Mouse (Mus musculus) monocyte, adult 5-6 weeks (primary cell): Measurements from ENCODE around the gene Nsmce3. TPM values are rescaled to one million over a fixed set of nuclear protein-coding genes. Genes with fewer than 3 reads are reported as not detected.

Experiments
- ATAC-seq: fragments of 153-309, 156-312 bp; replicated peaks from 2 replicates; pipeline ENCODE4 v1.8.0; 2017; ENCODE audit warnings: mild to moderate bottlenecking; ENCODE audit not compliant: low TSS enrichment, insufficient number of reproducible peaks, severe bottlenecking, poor library complexity, low FRiP score
- total RNA-seq: library from RNA; stranded (forward); fragments of 200-1000, 200-491, 200-594 nt; gene quantifications from 3 replicates; pipeline ENCODE4 v1.2.3, GENCODE M21; 2017

The Nsmce3 gene
- total RNA-seq = 6.0 to 7.1 TPM (median 7.1 TPM) in 3 replicates

- peak; percentile 87 for ATAC-seq
Measured at GRCm38 (mm10) chr7:64872743-64873241, at the start of gene Nsmce3. Nsmce3 (minus strand) TSS chr7:64872997.

- ATAC-seq = no peak
Measured at GRCm38 (mm10) chr7:64921189-64921588, 48.4 kb upstream of the Nsmce3 start.

- no peak for ATAC-seq
Measured at GRCm38 (mm10) chr7:64920735-64921134, 47.9 kb upstream of the Nsmce3 start.

GRCm38 (mm10) chr7:64916654-64917053 lies 43.9 kb upstream of the Nsmce3 start:
- no peak for ATAC-seq

GRCm38 (mm10) chr7:64915121-64915520 lies 42.3 kb upstream of the Nsmce3 start:
- no peak for ATAC-seq

GRCm38 (mm10) chr7:64911945-64912344 lies 39.1 kb upstream of the Nsmce3 start:
- ATAC-seq = no peak

GRCm38 (mm10) chr7:64910208-64910607 lies 37.4 kb upstream of the Nsmce3 start:
- ATAC-seq = no peak

- no peak for ATAC-seq
Measured at GRCm38 (mm10) chr7:64906955-64907354, 34.2 kb upstream of the Nsmce3 start.

GRCm38 (mm10) chr7:64905506-64905905 lies 32.7 kb upstream of the Nsmce3 start:
- ATAC-seq = no peak

GRCm38 (mm10) chr7:64900249-64900648 lies 27.5 kb upstream of the Nsmce3 start:
- ATAC-seq = no peak

- ATAC-seq = no peak
Measured at GRCm38 (mm10) chr7:64896587-64896986, 23.8 kb upstream of the Nsmce3 start.

- no peak for ATAC-seq
Measured at GRCm38 (mm10) chr7:64895685-64896101, 22.9 kb upstream of the Nsmce3 start.

- no peak for ATAC-seq
Measured at GRCm38 (mm10) chr7:64891139-64891538, 18.3 kb upstream of the Nsmce3 start.

- ATAC-seq = no peak
Measured at GRCm38 (mm10) chr7:64889919-64890318, 17.1 kb upstream of the Nsmce3 start.

GRCm38 (mm10) chr7:64884187-64884862 lies 11.5 kb upstream of the Nsmce3 start:
- no peak for ATAC-seq

GRCm38 (mm10) chr7:64882243-64882642 lies 9.4 kb upstream of the Nsmce3 start:
- ATAC-seq = no peak

GRCm38 (mm10) chr7:64881387-64881786 lies 8.6 kb upstream of the Nsmce3 start:
- ATAC-seq = no peak

GRCm38 (mm10) chr7:64880415-64880814 lies 7.6 kb upstream of the Nsmce3 start:
- ATAC-seq = no peak

GRCm38 (mm10) chr7:64874941-64875340 lies 2.1 kb upstream of the Nsmce3 start:
- no peak for ATAC-seq

- ATAC-seq = no peak
Measured at GRCm38 (mm10) chr7:64873266-64873665, 469 bp upstream of the Nsmce3 start.
